Mouse (Mus musculus): ENCODE measurements around the gene D130043K22Rik. TPM values are rescaled to one million over a fixed set of nuclear protein-coding genes. Genes with fewer than 3 reads are reported as not detected.

Gene D130043K22Rik
- polyA plus RNA-seq, 2 experiments = 0.06 to 0.11 TPM

- DNase-seq (ENCODE audit: low read depth in 3 of 3, low spot score in 3 of 3) (no peak), ATAC-seq (ENCODE audit: insufficient read depth) (no peak)
- no peaks in the 10 kb centered on the region for H3K27me3 ChIP-seq (ENCODE audit: control insufficient read depth, insufficient read depth, low read length)
- no peak overlapping the region for H3K9ac ChIP-seq (replicated peaks)
- H3K4me3 ChIP-seq (ENCODE audit: insufficient read depth in 1 of 2, low read depth in 2 of 2, low read length in 2 of 2) = no peak overlapping the region
- WGBS (ENCODE audit: insufficient replicate concordance) = 73% methylated on average over 4 of the region's 4 CpGs
- no peak overlapping the region for H3K4me2 ChIP-seq (ENCODE audit: low read depth)
- H3K27ac ChIP-seq = no peak overlapping the region
- no peaks in the 10 kb centered on the region for H3K9me3 ChIP-seq (ENCODE audit: control insufficient read depth, low read length)
- H3K4me1 ChIP-seq (replicated peaks; ENCODE audit: control insufficient read depth in 2 of 2, insufficient read depth in 2 of 2, low read length in 1 of 2) = no peaks in the 10 kb centered on the region
- no peaks in the 10 kb centered on the region for H3K36me3 ChIP-seq (replicated peaks; ENCODE audit: control insufficient read depth, insufficient read depth, low read depth)
- TF ChIP-seq CTCF (IDR thresholded peaks at IDR 0.05; ENCODE audit: low read depth) = no peak
- no peak for TF ChIP-seq EP300 (IDR thresholded peaks at IDR 0.05; ENCODE audit: low read depth)
Measured at GRCm38 (mm10) chr13:24849318-24849717, 4.4 kb downstream of the D130043K22Rik start.

GRCm38 (mm10) chr13:24851989-24852388 is 7.1 kb downstream of the D130043K22Rik start:
- Histone ChIP-seq H3K36me3 (replicated peaks; ENCODE audit: control insufficient read depth, insufficient read depth, low read depth) (no peaks in the 10 kb centered on the region), H3K4me2 (ENCODE audit: low read depth) (no peak overlapping the region), H3K9me3 (ENCODE audit: control insufficient read depth, low read length) (no peaks in the 10 kb centered on the region), H3K4me1 (replicated peaks; ENCODE audit: control insufficient read depth in 2 of 2, insufficient read depth in 2 of 2, low read length in 1 of 2) (no peaks in the 10 kb centered on the region), H3K27me3 (ENCODE audit: control insufficient read depth, insufficient read depth, low read length) (no peaks in the 10 kb centered on the region; the same call in 1 of the 2 replicates), H3K9ac (replicated peaks) (no peak overlapping the region), H3K4me3 (ENCODE audit: insufficient read depth in 1 of 2, low read depth in 2 of 2, low read length in 2 of 2) (no peak overlapping the region), H3K27ac (no peak overlapping the region)
- DNase-seq (ENCODE audit: low read depth in 3 of 3, low spot score in 3 of 3) (no peak), ATAC-seq (ENCODE audit: insufficient read depth) (no peak)
- 59% methylated on average over 2 of the region's 2 CpGs for WGBS (ENCODE audit: insufficient replicate concordance)
- TF ChIP-seq EP300 (IDR thresholded peaks at IDR 0.05; ENCODE audit: low read depth) = no peak
- no peak for TF ChIP-seq CTCF (IDR thresholded peaks at IDR 0.05; ENCODE audit: low read depth)

- H3K4me2 ChIP-seq (ENCODE audit: low read depth) = no peak overlapping the region
- H3K36me3 ChIP-seq (replicated peaks; ENCODE audit: control insufficient read depth, insufficient read depth, low read depth) = no peaks in the 10 kb centered on the region
- DNase-seq (ENCODE audit: low read depth in 3 of 3, low spot score in 3 of 3) (no peak), ATAC-seq (ENCODE audit: insufficient read depth) (no peak)
- TF ChIP-seq CTCF (IDR thresholded peaks at IDR 0.05; ENCODE audit: low read depth) = no peak
- no peak for TF ChIP-seq EP300 (IDR thresholded peaks at IDR 0.05; ENCODE audit: low read depth)
- no peak overlapping the region for H3K4me3 ChIP-seq (ENCODE audit: insufficient read depth in 1 of 2, low read depth in 2 of 2, low read length in 2 of 2)
- H3K9ac ChIP-seq (replicated peaks) = no peak overlapping the region
- no peak overlapping the region for H3K27ac ChIP-seq
- H3K4me1 ChIP-seq (replicated peaks; ENCODE audit: control insufficient read depth in 2 of 2, insufficient read depth in 2 of 2, low read length in 1 of 2) = no peaks in the 10 kb centered on the region
- no peaks in the 10 kb centered on the region; the same call in 1 of the 2 replicates for H3K27me3 ChIP-seq (ENCODE audit: control insufficient read depth, insufficient read depth, low read length)
- H3K9me3 ChIP-seq (ENCODE audit: control insufficient read depth, low read length) = no peaks in the 10 kb centered on the region
- 32% methylated on average over 3 of the region's 3 CpGs for WGBS (ENCODE audit: insufficient replicate concordance)
Measured at GRCm38 (mm10) chr13:24852570-24852969, 7.6 kb downstream of the D130043K22Rik start.

GRCm38 (mm10) chr13:24859115-24859514 is 14.2 kb downstream of the D130043K22Rik start:
- ATAC-seq (ENCODE audit: insufficient read depth) (no peak), DNase-seq (ENCODE audit: low read depth in 3 of 3, low spot score in 3 of 3) (no peak)
- Histone ChIP-seq H3K4me3 (ENCODE audit: insufficient read depth in 1 of 2, low read depth in 2 of 2, low read length in 2 of 2) (no peak overlapping the region), H3K36me3 (replicated peaks; ENCODE audit: control insufficient read depth, insufficient read depth, low read depth) (no peaks in the 10 kb centered on the region), H3K4me1 (replicated peaks; ENCODE audit: control insufficient read depth in 2 of 2, insufficient read depth in 2 of 2, low read length in 1 of 2) (no peaks in the 10 kb centered on the region), H3K27me3 (ENCODE audit: control insufficient read depth, insufficient read depth, low read length) (no peaks in the 10 kb centered on the region; the same call in 1 of the 2 replicates), H3K9me3 (ENCODE audit: control insufficient read depth, low read length) (no peaks in the 10 kb centered on the region), H3K9ac (replicated peaks) (no peak overlapping the region), H3K4me2 (ENCODE audit: low read depth) (no peak overlapping the region), H3K27ac (no peak overlapping the region)
- TF ChIP-seq CTCF (IDR thresholded peaks at IDR 0.05; ENCODE audit: low read depth) = no peak
- TF ChIP-seq EP300 (IDR thresholded peaks at IDR 0.05; ENCODE audit: low read depth) = no peak

GRCm38 (mm10) chr13:24861084-24861483 is 16.1 kb downstream of the D130043K22Rik start:
- no peak for TF ChIP-seq EP300 (IDR thresholded peaks at IDR 0.05; ENCODE audit: low read depth)
- no peak for TF ChIP-seq CTCF (IDR thresholded peaks at IDR 0.05; ENCODE audit: low read depth)
- Histone ChIP-seq H3K27ac (no peak overlapping the region), H3K4me2 (ENCODE audit: low read depth) (no peak overlapping the region), H3K36me3 (replicated peaks; ENCODE audit: control insufficient read depth, insufficient read depth, low read depth) (no peaks in the 10 kb centered on the region), H3K27me3 (ENCODE audit: control insufficient read depth, insufficient read depth, low read length) (no peaks in the 10 kb centered on the region), H3K9ac (replicated peaks) (no peak overlapping the region), H3K9me3 (ENCODE audit: control insufficient read depth, low read length) (no peaks in the 10 kb centered on the region), H3K4me1 (replicated peaks; ENCODE audit: control insufficient read depth in 2 of 2, insufficient read depth in 2 of 2, low read length in 1 of 2) (no peaks in the 10 kb centered on the region), H3K4me3 (ENCODE audit: insufficient read depth in 1 of 2, low read depth in 2 of 2, low read length in 2 of 2) (no peak overlapping the region)
- DNase-seq (ENCODE audit: low read depth in 3 of 3, low spot score in 3 of 3) (no peak), ATAC-seq (ENCODE audit: insufficient read depth) (no peak)
- 48% methylated on average over 12 of the region's 12 CpGs for WGBS (ENCODE audit: insufficient replicate concordance)

All from liver, embryonic 14.5 days (tissue).